Mouse (Mus musculus): Measurements from ENCODE around the gene Man1c1. TPM values are rescaled to one million over a fixed set of nuclear protein-coding genes. Genes with fewer than 3 reads are reported as not detected.
A peak's percentile ranks its signal among the peaks of the same experiment; 100 is the strongest.

The Man1c1 gene
- polyA plus RNA-seq, 1 experiment from 2014 or later: 4.1 TPM

- peak overlapping the region; percentile 38; the same call in 1 of the 2 replicates for H3K9ac ChIP-seq (ENCODE audit: low read depth, low read length)
These were observed 9.8 kb upstream of the Man1c1 start for GRCm38 (mm10) chr4:134713937-134714336.

GRCm38 (mm10) chr4:134705311-134705710, 1.2 kb upstream of the Man1c1 start:
- no peak for ATAC-seq (replicated peaks; ENCODE audit: low FRiP score)
- Histone ChIP-seq H3K4me2 (0 out of 2 replicates have a peak overlapping the region, but pooled peaks have one; percentile 5), H3K4me1 (replicated peaks; ENCODE audit: control insufficient read depth, insufficient read depth, low read length) (peaks cover 17% of the 10 kb centered on the region), H3K27me3 (replicated peaks; ENCODE audit: control insufficient read depth, insufficient read depth, low read length) (peaks cover 27% of the 10 kb centered on the region), H3K9ac (ENCODE audit: low read depth, low read length) (no peak overlapping the region), H3K4me3 (ENCODE audit: low read depth, low read length) (no peak overlapping the region), H3K36me3 (ENCODE audit: control insufficient read depth, insufficient read depth, low read length) (no peaks in the 10 kb centered on the region), H3K9me3 (ENCODE audit: control insufficient read depth, low read length) (no peaks in the 10 kb centered on the region), H3K27ac (ENCODE audit: low read depth, low read length) (no peak overlapping the region)
- DNase-seq (ENCODE audit: low spot score): no peak
- 61% methylated on average over 5 of the region's 5 CpGs for WGBS

More at GRCm38 (mm10) chr4:134713937-134714336, 9.8 kb upstream of the Man1c1 start:
- Histone ChIP-seq H3K27ac (ENCODE audit: low read depth, low read length) (no peak overlapping the region), H3K36me3 (ENCODE audit: control insufficient read depth, insufficient read depth, low read length) (no peaks in the 10 kb centered on the region), H3K4me1 (replicated peaks; ENCODE audit: control insufficient read depth, insufficient read depth, low read length) (peaks cover 3% of the 10 kb centered on the region), H3K9me3 (ENCODE audit: control insufficient read depth, low read length) (no peaks in the 10 kb centered on the region), H3K4me3 (ENCODE audit: low read depth, low read length) (no peak overlapping the region), H3K27me3 (replicated peaks; ENCODE audit: control insufficient read depth, insufficient read depth, low read length) (no peaks in the 10 kb centered on the region), H3K4me2 (0 out of 2 replicates have a peak overlapping the region, but pooled peaks have one; percentile 20)
- DNase-seq (ENCODE audit: low spot score) (peak; percentile 77), ATAC-seq (replicated peaks; ENCODE audit: low FRiP score) (peak; percentile 84)
- 8% methylated on average over 8 of the region's 8 CpGs for WGBS

GRCm38 (mm10) chr4:134704590-134704989, 500 bp upstream of the Man1c1 start:
- Histone ChIP-seq H3K9ac (ENCODE audit: low read depth, low read length) (peak overlapping the region; percentile 23; the same call in 1 of the 2 replicates), H3K4me2 (peak overlapping the region; percentile 88), H3K9me3 (ENCODE audit: control insufficient read depth, low read length) (no peaks in the 10 kb centered on the region), H3K4me1 (replicated peaks; ENCODE audit: control insufficient read depth, insufficient read depth, low read length) (peaks cover 17% of the 10 kb centered on the region), H3K4me3 (ENCODE audit: low read depth, low read length) (peak overlapping the region; percentile 60), H3K27me3 (replicated peaks; ENCODE audit: control insufficient read depth, insufficient read depth, low read length) (peaks cover 27% of the 10 kb centered on the region), H3K27ac (ENCODE audit: low read depth, low read length) (no peak overlapping the region), H3K36me3 (ENCODE audit: control insufficient read depth, insufficient read depth, low read length) (no peaks in the 10 kb centered on the region)
- WGBS: 2% methylated on average over 21 of the region's 21 CpGs
- no peak for DNase-seq (ENCODE audit: low spot score)
- no peak; the same call in 1 of the 2 replicates for ATAC-seq (replicated peaks; ENCODE audit: low FRiP score)

DNA sequence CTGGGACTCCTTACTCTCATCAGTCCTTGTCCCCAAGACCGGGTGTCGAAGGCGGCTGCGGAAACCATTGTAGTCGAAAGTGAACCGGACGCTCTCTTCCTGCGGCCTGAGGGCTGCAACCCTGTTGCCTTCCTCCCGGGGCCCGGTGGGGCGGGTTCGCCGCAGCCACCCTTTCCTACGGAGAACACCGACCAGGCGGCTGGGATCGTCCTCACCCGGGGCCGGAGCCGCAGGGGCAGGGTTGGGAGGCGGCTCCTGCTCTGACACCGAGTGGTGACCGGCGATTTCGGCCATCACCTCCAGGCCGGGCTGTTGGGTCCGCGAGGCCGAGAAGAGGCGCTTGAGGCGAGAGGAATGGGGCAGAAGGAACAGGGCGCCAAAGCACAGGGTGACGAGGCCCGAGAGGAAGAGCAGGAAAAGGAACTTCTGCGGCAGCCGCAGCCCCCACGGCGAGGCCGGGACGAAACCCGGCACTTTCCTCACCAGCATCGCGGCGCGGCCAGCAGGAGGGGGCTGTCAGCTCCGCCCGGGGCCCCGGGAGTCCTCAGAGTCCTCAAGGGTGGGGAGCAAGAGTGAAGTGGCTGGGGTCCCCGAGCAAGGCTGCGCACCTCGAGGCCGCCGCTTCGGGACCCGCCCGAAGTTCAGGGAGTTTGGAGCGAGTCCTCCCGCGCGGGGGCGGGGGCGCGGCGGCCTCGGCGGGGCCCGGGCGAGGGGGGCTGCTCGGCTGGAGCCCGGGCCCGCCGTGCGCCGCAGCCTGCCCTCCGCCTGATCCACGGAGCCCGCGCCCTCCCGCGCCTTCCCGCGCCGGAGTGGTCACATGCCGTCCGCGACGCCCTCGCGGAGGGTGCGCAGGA, 882 bp downstream of the Man1c1 start:
- Histone ChIP-seq H3K9me3 (ENCODE audit: control insufficient read depth, low read length) (no peaks in the 10 kb centered on the region), H3K27ac (ENCODE audit: low read depth, low read length) (0 out of 2 replicates have a peak overlapping the region, but pooled peaks have one; percentile 13), H3K4me1 (replicated peaks; ENCODE audit: control insufficient read depth, insufficient read depth, low read length) (peaks cover 17% of the 10 kb centered on the region), H3K9ac (ENCODE audit: low read depth, low read length) (peak overlapping the region; percentile 62), H3K4me2 (peak overlapping the region; percentile 88), H3K36me3 (ENCODE audit: control insufficient read depth, insufficient read depth, low read length) (no peaks in the 10 kb centered on the region), H3K4me3 (ENCODE audit: low read depth, low read length) (peak overlapping the region; percentile 60), H3K27me3 (replicated peaks; ENCODE audit: control insufficient read depth, insufficient read depth, low read length) (peaks cover 27% of the 10 kb centered on the region)
- DNase-seq (ENCODE audit: low spot score): peak; percentile 61
- ATAC-seq (replicated peaks; ENCODE audit: low FRiP score): no peak
- under 1% methylated on average over 81 of the region's 90 CpGs for WGBS

DNA sequence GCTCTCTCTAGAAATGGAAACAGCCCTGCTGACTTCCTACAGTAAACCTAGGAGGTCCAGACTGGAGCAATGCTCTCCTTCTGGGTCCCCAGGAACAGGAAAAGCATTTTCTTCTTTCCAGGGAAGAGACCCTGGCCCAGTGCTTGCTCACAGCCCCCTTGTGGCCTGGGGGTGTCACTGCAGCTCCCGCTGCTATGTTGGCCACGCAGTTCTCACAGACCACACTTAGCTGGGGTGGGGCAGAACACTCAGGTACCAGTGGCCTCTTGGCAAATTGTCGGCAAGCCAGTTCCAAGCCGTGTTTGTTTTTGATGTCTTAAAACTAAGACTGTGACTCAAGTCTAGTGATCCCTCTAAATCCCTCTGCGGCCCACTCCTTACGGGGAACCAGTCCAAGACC, 2.2 kb downstream of the Man1c1 start:
- 36% methylated on average over 6 of the region's 6 CpGs for WGBS
- H3K4me2 ChIP-seq: peak overlapping the region; percentile 88
- DNase-seq (ENCODE audit: low spot score) (peak; percentile 61), ATAC-seq (replicated peaks; ENCODE audit: low FRiP score) (no peak)
- H3K4me1 ChIP-seq (replicated peaks; ENCODE audit: control insufficient read depth, insufficient read depth, low read length): peaks cover 17% of the 10 kb centered on the region
- H3K27ac ChIP-seq (ENCODE audit: low read depth, low read length): no peak overlapping the region
- H3K36me3 ChIP-seq (ENCODE audit: control insufficient read depth, insufficient read depth, low read length): no peaks in the 10 kb centered on the region
- peak overlapping the region; percentile 60 for H3K4me3 ChIP-seq (ENCODE audit: low read depth, low read length)
- H3K9me3 ChIP-seq (ENCODE audit: control insufficient read depth, low read length): no peaks in the 10 kb centered on the region
- no peak overlapping the region for H3K9ac ChIP-seq (ENCODE audit: low read depth, low read length)
- H3K27me3 ChIP-seq (replicated peaks; ENCODE audit: control insufficient read depth, insufficient read depth, low read length): peaks cover 27% of the 10 kb centered on the region

GRCm38 (mm10) chr4:134700911-134701310, 3.2 kb downstream of the Man1c1 start:
- Histone ChIP-seq H3K36me3 (ENCODE audit: control insufficient read depth, insufficient read depth, low read length) (no peaks in the 10 kb centered on the region), H3K4me2 (no peak overlapping the region), H3K4me1 (replicated peaks; ENCODE audit: control insufficient read depth, insufficient read depth, low read length) (peaks cover 17% of the 10 kb centered on the region), H3K27ac (ENCODE audit: low read depth, low read length) (no peak overlapping the region), H3K4me3 (ENCODE audit: low read depth, low read length) (no peak overlapping the region), H3K27me3 (replicated peaks; ENCODE audit: control insufficient read depth, insufficient read depth, low read length) (peaks cover 25% of the 10 kb centered on the region), H3K9me3 (ENCODE audit: control insufficient read depth, low read length) (no peaks in the 10 kb centered on the region), H3K9ac (ENCODE audit: low read depth, low read length) (no peak overlapping the region)
- DNase-seq (ENCODE audit: low spot score): no peak
- no peak for ATAC-seq (replicated peaks; ENCODE audit: low FRiP score)
- 87% methylated on average over 2 of the region's 2 CpGs for WGBS

DNA sequence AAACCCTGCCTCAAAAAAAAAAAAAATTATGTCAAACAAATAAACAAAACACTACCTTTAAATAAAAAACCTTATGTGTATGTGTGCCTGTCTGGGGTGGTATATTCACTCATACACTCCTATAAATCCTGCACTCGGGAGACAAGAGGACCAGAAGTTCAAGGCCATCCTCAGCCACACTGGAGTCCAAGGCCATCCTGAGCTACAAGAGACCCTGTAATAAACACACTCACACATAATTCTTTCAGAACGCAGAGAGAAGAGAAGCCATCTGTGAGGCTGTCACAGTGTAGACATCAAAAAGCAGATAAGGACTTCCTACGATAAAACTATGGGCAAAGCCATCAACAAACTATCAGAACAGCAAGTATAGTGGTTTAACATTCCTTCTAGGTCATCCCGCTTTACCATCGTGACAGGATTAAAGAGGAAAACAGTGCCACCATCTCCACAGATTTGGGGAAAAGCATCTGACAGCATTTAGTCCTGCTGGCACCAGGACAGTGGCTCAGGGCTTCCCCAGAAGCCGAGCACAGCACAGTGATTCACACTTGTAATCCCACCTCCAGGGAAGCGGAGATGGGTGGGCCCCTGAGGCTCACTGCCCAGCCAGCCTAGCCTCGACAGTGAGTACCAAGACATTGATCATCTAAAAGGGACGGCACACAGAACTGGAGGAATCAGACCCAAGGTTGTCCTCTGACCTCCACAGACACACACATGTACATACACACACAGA, 10.7 kb downstream of the Man1c1 start:
- Histone ChIP-seq H3K4me1 (replicated peaks; ENCODE audit: control insufficient read depth, insufficient read depth, low read length) (no peaks in the 10 kb centered on the region), H3K9me3 (ENCODE audit: control insufficient read depth, low read length) (peaks cover 4% of the 10 kb centered on the region), H3K4me3 (ENCODE audit: low read depth, low read length) (no peak overlapping the region), H3K36me3 (ENCODE audit: control insufficient read depth, insufficient read depth, low read length) (peaks cover 4% of the 10 kb centered on the region; the same call in 1 of the 2 replicates), H3K27ac (ENCODE audit: low read depth, low read length) (no peak overlapping the region), H3K27me3 (replicated peaks; ENCODE audit: control insufficient read depth, insufficient read depth, low read length) (no peaks in the 10 kb centered on the region), H3K9ac (ENCODE audit: low read depth, low read length) (no peak overlapping the region), H3K4me2 (no peak overlapping the region)
- ATAC-seq (replicated peaks; ENCODE audit: low FRiP score) (no peak), DNase-seq (ENCODE audit: low spot score) (no peak)
- 68% methylated on average over 9 of the region's 9 CpGs for WGBS

DNA sequence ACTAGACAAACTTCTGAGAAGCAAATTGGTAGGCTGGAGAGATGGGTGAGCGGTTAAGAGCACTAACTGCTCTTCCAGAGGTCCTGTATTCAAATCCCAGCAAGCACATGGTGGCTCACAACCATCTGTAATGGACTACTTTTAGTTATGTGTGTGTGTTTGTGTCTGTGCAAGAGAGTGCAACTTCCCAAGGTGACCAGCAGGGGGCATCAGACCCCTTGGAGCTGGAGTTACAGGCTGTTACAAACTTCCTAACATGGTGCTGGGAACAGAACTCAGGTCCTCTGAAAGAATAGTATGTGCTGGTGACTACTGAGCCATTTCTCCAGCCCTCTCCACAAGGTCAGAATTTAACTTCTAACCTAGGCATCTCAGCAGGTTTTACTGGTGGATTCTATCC, 11.7 kb downstream of the Man1c1 start:
- no peak overlapping the region for H3K4me2 ChIP-seq
- no peaks in the 10 kb centered on the region for H3K4me1 ChIP-seq (replicated peaks; ENCODE audit: control insufficient read depth, insufficient read depth, low read length)
- H3K9ac ChIP-seq (ENCODE audit: low read depth, low read length): no peak overlapping the region
- no peak overlapping the region for H3K4me3 ChIP-seq (ENCODE audit: low read depth, low read length)
- no peak overlapping the region for H3K27ac ChIP-seq (ENCODE audit: low read depth, low read length)
- no peaks in the 10 kb centered on the region for H3K27me3 ChIP-seq (replicated peaks; ENCODE audit: control insufficient read depth, insufficient read depth, low read length)
- peaks cover 4% of the 10 kb centered on the region; the same call in 1 of the 2 replicates for H3K36me3 ChIP-seq (ENCODE audit: control insufficient read depth, insufficient read depth, low read length)
- WGBS: 94% methylated on average over 1 of the region's 1 CpGs
- H3K9me3 ChIP-seq (ENCODE audit: control insufficient read depth, low read length): peaks cover 4% of the 10 kb centered on the region
- DNase-seq (ENCODE audit: low spot score) (no peak), ATAC-seq (replicated peaks; ENCODE audit: low FRiP score) (no peak)
